10 mouse cellular contexts compared by ENCODE assay signal in genomic region chr9:122571001-122571400, GRCm38 (mm10).
A peak's percentile ranks its signal among the peaks of the same experiment; 100 is the strongest.
DNase-seq lines count a peak whose midpoint lies in the region; ATAC-seq and TF ChIP-seq lines count a peak whose summit lies in the region.
"Had no signal": no experiment of that assay in that cellular context is flagged by ENCODE, and none has a peak within 500 bp of the region (broad histone marks: within the 10 kb centered on the region; RNA-seq: fewer than 3 reads in every experiment).

No protein-coding gene starts in this region.

- no peak for ATAC-seq in intestine, embryonic 15.5 days
- ATAC-seq in intestine, postnatal 0 days, result no peak
- no peak for ATAC-seq in embryonic facial prominence, embryonic 15.5 days (ENCODE audit: insufficient number of reproducible peaks, low FRiP score, low TSS enrichment, low read depth)
- ATAC-seq: liver, embryonic 12.5 days had no signal

- no peaks in the 10 kb centered on the region for H3K36me3 ChIP-seq in intestine, embryonic 15.5 days
- H3K36me3 ChIP-seq in intestine, postnatal 0 days (ENCODE audit: control insufficient read depth, insufficient read depth), result no peaks in the 10 kb centered on the region
- H3K36me3 ChIP-seq in embryonic facial prominence, embryonic 15.5 days, result no peaks in the 10 kb centered on the region
- H3K36me3 ChIP-seq in limb, embryonic 10.5 days, result no peaks in the 10 kb centered on the region
- H3K36me3 ChIP-seq: liver, embryonic 12.5 days had no signal

- no peaks in the 10 kb centered on the region for H3K9me3 ChIP-seq in intestine, embryonic 15.5 days
- no peaks in the 10 kb centered on the region for H3K9me3 ChIP-seq in intestine, postnatal 0 days (ENCODE audit: control insufficient read depth)
- H3K9me3 ChIP-seq in embryonic facial prominence, embryonic 15.5 days (replicated peaks), result no peaks in the 10 kb centered on the region
- H3K9me3 ChIP-seq in limb, embryonic 10.5 days (replicated peaks), result no peaks in the 10 kb centered on the region
- H3K9me3 ChIP-seq: liver, embryonic 12.5 days had no signal

- H3K27me3 ChIP-seq in intestine, embryonic 15.5 days (replicated peaks), result peaks cover 74% of the 10 kb centered on the region
- H3K27me3 ChIP-seq in intestine, postnatal 0 days (replicated peaks; ENCODE audit: control insufficient read depth, insufficient read depth, low read length), result peaks cover 65% of the 10 kb centered on the region
- peaks cover 84% of the 10 kb centered on the region for H3K27me3 ChIP-seq in embryonic facial prominence, embryonic 15.5 days
- H3K27me3 ChIP-seq in limb, embryonic 10.5 days (ENCODE audit: low read depth, poor library complexity, severe bottlenecking), result peaks cover 97% of the 10 kb centered on the region

- WGBS in intestine, embryonic 15.5 days, result 6% methylated on average over 10 of the region's 10 CpGs
- 9% methylated on average over 10 of the region's 10 CpGs for WGBS in intestine, postnatal 0 days
- 6% methylated on average over 10 of the region's 10 CpGs for WGBS in embryonic facial prominence, embryonic 15.5 days
- 4% methylated on average over 10 of the region's 10 CpGs for WGBS in limb, embryonic 10.5 days

- peaks cover 27% of the 10 kb centered on the region for H3K4me1 ChIP-seq in intestine, embryonic 15.5 days (replicated peaks)
- H3K4me1 ChIP-seq in intestine, postnatal 0 days (replicated peaks; ENCODE audit: control insufficient read depth, insufficient read depth, low read length), result no peaks in the 10 kb centered on the region
- peaks cover 38% of the 10 kb centered on the region for H3K4me1 ChIP-seq in embryonic facial prominence, embryonic 15.5 days
- peaks cover 38% of the 10 kb centered on the region for H3K4me1 ChIP-seq in limb, embryonic 10.5 days

- no peak for TF ChIP-seq CTCF in intestine, postnatal 0 days (IDR thresholded peaks at IDR 0.05; ENCODE audit: low read depth)

- no peak overlapping the region for H3K4me3 ChIP-seq in intestine, embryonic 15.5 days (replicated peaks)
- H3K4me3 ChIP-seq in intestine, postnatal 0 days (ENCODE audit: low read depth, low read length), result no peak overlapping the region
- H3K4me3 ChIP-seq in embryonic facial prominence, embryonic 15.5 days (replicated peaks), result no peak overlapping the region
- 0 out of 2 replicates have a peak overlapping the region, but pooled peaks have one; percentile 69 for H3K4me3 ChIP-seq in limb, embryonic 10.5 days

- no peak overlapping the region for H3K27ac ChIP-seq in intestine, embryonic 15.5 days
- no peak overlapping the region for H3K27ac ChIP-seq in intestine, postnatal 0 days (ENCODE audit: low read depth, low read length)
- no peak overlapping the region for H3K27ac ChIP-seq in embryonic facial prominence, embryonic 15.5 days (replicated peaks)
- no peak overlapping the region for H3K27ac ChIP-seq in limb, embryonic 10.5 days
- H3K27ac ChIP-seq: liver, embryonic 12.5 days had no signal

- H3K9ac ChIP-seq in intestine, embryonic 15.5 days, result no peak overlapping the region
- H3K9ac ChIP-seq in intestine, postnatal 0 days (ENCODE audit: low read depth, low read length), result no peak overlapping the region
- no peak overlapping the region for H3K9ac ChIP-seq in embryonic facial prominence, embryonic 15.5 days
- H3K9ac ChIP-seq: liver, embryonic 12.5 days had no signal

- peak overlapping the region; percentile 96; the same call in 1 of the 2 replicates for H3K4me2 ChIP-seq in intestine, embryonic 15.5 days (replicated peaks)
- no peak overlapping the region for H3K4me2 ChIP-seq in intestine, postnatal 0 days (replicated peaks; ENCODE audit: low read depth)
- H3K4me2 ChIP-seq in embryonic facial prominence, embryonic 15.5 days (replicated peaks), result peak overlapping the region; percentile 99; the same call in 1 of the 2 replicates

- peak; percentile 35 for DNase-seq in limb, embryonic 10.5 days (ENCODE audit: low spot score)
- peak; percentile 35 for DNase-seq in neural tube, embryonic 10.5 days (ENCODE audit: extremely low spot score, low spot score)
- no peak for DNase-seq in gastrocnemius, adult 8-10 months (ENCODE audit: low spot score in 2 of 2)
- no peak for DNase-seq in cerebellum, adult 8-10 months
- no peak for DNase-seq in right cerebral cortex, postnatal 36 days (ENCODE audit: low spot score in 2 of 2)
- DNase-seq: kidney, postnatal 36 days had no signal

Comparison
In these comparisons a context has a peak if more than half of its experiments do, and no peak if none do; other contexts are left out.
1. DNase-seq: peak in limb, embryonic 10.5 days (single experiment) and neural tube, embryonic 10.5 days (single experiment); none in gastrocnemius, adult 8-10 months (0 of 2), cerebellum, adult 8-10 months (single experiment) and right cerebral cortex, postnatal 36 days (0 of 2).